Mouse (Mus musculus): ENCODE data around the gene Stk38.
"Not testable (repeated sequence)": the region's sequence is repeated elsewhere in the genome, so short reads cannot be mapped to it uniquely, and the experiment has no call there.

DNA sequence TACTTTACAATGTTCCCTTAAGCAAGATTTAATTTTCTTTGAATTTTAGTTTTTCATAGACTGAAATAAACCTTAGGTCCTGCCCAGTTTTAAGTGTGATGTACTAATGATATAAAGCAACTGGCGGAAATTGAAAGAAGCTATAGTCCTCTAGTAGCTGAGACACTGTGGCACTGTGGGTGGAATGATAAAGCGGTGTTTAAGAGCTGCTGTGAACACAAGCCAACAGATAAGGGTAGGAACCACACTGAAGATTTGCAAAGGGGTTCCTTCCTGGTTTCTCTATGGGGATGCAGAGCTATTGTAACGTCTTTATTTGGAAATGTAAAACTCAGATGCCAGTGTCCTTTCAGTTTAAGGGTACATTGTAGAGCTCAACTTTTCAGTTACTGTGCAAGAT, 33.8 kb upstream of the Stk38 start:
- not testable (repeated sequence) for TF ChIP-seq GABPA (IDR thresholded peaks at IDR 0.05; ENCODE audit: low read depth, low read length); CTCF (IDR thresholded peaks at IDR 0.05 in 2 of 3, conservative IDR thresholded peaks at IDR 0.05 in 1 of 3; ENCODE audit: control insufficient read depth in 1 of 3, insufficient read depth in 1 of 3, low read depth in 2 of 3, low read length in 3 of 3, poor library complexity in 1 of 3, severe bottlenecking in 1 of 3); MAFK (IDR thresholded peaks at IDR 0.05; ENCODE audit: borderline replicate concordance, low read depth, low read length); MYC (IDR thresholded peaks at IDR 0.05; ENCODE audit: low read depth, low read length); POLR2A (IDR thresholded peaks at IDR 0.05; ENCODE audit: control insufficient read depth in 1 of 2, insufficient read depth in 1 of 2, low read depth in 1 of 2, low read length in 2 of 2, poor library complexity in 1 of 2); NELFE (IDR thresholded peaks at IDR 0.05; ENCODE audit: low read depth, low read length); KAT2A (conservative IDR thresholded peaks at IDR 0.05; ENCODE audit: low read depth, low read length); BHLHE40 (IDR thresholded peaks at IDR 0.05; ENCODE audit: borderline replicate concordance, low read depth, low read length); NRF1 (IDR thresholded peaks at IDR 0.05; ENCODE audit: insufficient read depth, low read depth, low read length, poor library complexity, severe bottlenecking); TBP (IDR thresholded peaks at IDR 0.05; ENCODE audit: low read depth, low read length); HCFC1 (IDR thresholded peaks at IDR 0.05; ENCODE audit: low read depth, low read length)
- TF ChIP-seq GATA1 (IDR thresholded peaks at IDR 0.05; ENCODE audit: low read depth, low read length): peak; percentile 86
- peak; percentile 76 for TF ChIP-seq TCF12 (IDR thresholded peaks at IDR 0.05; ENCODE audit: low read depth, low read length)
- peak; percentile 73 to 81 for TF ChIP-seq EP300 (IDR thresholded peaks at IDR 0.05; ENCODE audit: low read depth in 1 of 2, low read length in 2 of 2)
